Mouse (Mus musculus) left cerebral cortex, adult 18-20 months (tissue): Measurements from ENCODE around the gene C2. TPM values are rescaled to one million over a fixed set of nuclear protein-coding genes. Genes with fewer than 3 reads are reported as not detected.
"Not testable (repeated sequence)": the region's sequence is repeated elsewhere in the genome, so short reads cannot be mapped to it uniquely, and the experiment has no call there.

Experiments
- DNase-seq, 2 experiments: peaks; one replicate each; pipeline ENCODE4 v3.0.0; 2021 to 2022; ENCODE audit warnings: low spot score in 2 of 2, mixed read lengths in 1 of 2
- total RNA-seq, 2 experiments: library from RNA; stranded (reverse); gene quantifications; 2 replicates each; pipeline ENCODE4 v1.2.3; 2021

The C2 gene
- total RNA-seq, 2 experiments from 2014 or later: 2.7 to 3.4 TPM

DNA sequence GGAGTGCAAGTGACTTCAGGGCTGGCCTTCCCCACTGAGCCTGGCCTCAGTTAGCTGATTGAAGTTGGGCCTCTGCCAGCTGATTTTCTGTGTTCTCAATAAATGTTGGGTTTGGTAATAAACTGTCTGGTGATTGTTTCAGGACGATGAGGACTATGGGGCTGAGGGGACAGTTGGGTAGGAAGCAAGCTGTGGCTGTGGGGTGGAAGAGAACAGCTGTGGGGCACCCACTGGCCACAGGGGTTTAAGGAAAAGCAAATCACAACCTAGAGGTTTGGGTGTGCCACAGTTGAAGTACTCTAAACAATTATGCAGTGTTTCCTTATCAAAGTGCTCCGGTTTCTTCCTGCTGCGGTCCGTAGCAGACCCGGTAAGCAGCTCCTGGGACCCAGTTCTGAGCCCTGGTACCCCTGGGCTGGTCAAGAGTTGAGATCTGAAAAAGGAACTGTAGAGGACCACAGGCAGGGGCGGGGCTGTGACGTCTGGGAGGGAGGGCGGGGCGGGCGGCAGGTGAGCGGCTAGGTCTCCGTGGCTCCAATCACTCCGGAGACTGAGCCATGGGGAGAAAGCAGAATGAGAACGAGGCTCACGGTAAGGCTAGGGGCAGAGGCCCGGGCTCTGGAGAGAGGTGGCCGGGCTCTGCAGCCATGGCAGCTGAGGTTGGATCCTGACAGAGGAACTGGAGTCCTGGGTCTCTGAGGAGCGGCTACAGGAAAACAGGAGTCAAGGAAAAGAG lies 16.0 kb upstream of the C2 start, which contains the start of gene Slc44a4:
TSS of gene Slc44a4 (plus strand) at position 537 of the 736 bp plus-strand sequence.
- no peak for DNase-seq

DNA sequence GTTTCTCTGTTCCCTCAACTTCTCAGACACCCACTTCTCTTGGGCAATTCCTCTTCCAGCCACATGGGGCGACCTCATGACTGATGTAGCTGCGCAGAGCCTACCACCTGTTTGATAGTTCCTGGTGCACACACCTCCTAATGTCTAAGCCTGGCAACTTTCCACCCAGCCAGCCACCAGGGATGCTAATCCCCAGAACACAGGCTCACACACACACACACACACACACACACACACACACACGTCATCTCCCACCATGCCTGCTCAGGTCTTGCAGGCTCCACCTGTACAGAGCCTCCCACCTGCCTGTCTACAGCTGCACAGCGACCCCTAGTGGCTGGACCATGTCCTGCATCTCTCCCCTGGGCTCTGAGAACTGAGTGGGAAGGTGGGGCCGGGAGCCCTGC lies 13.9 kb upstream of the C2 start:
- DNase-seq: peak; percentile 41 to 58

DNA sequence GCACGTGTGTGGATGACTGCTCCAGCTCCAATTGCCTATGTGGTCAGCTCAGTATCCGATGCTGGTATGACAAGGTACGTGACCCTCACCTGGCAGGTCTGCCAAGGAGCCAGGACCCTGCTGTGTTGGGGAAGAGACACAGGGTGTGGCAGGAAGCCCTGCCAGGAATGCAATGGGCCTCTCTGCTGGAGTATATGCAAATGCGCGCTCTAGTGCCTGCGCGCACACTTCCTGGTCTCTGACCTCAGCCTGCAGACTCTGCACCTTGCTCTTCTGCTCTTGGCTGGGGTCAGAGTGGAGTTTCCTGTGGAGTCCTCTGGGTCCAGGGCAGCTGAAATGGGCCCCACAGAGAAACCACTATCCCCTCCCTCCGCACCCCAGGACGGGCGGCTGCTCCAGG lies 12.9 kb upstream of the C2 start:
- no peak for DNase-seq

DNA sequence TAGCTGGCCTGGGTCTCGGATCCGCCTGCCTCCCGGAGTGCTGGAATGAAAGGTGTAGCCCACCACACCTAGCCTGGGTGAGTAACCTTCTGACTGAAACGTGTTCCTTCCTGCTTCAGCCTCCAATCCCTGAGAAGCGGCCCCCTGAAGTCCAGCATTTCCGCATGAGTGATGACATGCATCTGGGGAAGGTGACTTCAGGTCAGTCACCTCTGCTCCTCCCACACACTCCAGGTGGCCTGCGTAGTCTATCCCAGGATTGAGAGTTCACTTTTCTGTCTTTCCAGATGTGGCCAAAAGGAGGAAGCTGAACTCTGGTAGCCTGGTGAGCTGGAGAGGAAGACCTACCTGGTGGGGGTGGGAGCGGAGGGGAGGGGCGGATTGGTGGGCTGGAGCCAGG lies 4.8 kb upstream of the C2 start:
- DNase-seq: no peak

DNA sequence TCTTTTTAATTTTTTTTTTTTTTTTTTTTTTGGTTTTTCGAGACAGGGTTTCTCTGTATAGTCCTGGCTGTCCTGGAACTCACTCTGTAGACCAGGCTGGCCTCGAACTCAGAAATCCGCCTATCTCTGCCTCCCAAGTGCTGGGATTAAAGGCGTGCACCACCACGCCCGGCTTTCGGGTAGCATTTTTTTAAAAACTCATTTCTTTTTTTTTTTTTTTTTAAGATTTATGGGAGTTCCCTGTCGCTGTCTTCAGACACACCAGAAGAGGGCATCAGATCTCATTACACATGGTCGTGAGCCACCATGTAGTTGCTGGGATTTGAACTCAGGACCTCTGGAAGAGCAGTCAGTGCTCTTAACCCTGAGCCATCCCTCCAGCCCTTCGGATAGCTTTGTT lies 3.9 kb upstream of the C2 start:
- DNase-seq: not testable (repeated sequence)

DNA sequence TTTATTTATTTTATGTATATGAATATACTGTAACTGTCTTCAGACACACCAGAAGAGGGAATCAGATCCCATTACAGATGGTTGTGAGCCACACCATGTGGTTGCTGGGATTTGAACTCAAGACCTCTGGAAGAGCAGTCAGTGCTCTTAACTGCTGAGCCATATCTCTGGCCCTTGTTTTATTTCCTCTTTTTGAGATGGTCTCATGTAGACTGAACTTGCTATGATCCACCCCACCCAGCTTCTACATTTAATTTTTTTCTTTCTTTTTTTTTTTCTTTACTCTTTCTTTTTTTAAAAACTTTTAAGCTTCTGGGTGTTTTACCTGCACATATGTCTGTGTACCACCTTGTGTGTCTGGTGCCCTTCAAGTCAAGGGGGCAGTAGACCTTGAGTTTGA lies 2.8 kb upstream of the C2 start:
- not testable (repeated sequence) for DNase-seq

DNA sequence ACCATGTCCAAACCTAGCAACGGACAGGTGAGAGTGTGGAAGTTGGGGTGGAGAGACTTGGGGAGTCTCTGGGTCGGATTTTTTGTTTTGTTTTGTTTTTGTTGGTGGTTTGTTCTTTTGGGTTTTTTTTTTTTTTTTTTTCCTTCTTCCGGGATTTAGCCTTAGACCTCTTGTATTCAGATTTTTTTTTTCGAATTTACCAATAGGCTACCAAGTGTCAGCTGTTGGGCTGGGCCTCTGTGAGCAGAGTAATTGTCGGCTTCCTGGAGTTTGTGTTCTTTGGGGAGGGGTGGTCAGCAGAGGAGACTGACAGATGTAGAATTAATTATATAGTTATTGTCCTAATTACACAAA lies 1.8 kb upstream of the C2 start:
- DNase-seq: no peak

DNA sequence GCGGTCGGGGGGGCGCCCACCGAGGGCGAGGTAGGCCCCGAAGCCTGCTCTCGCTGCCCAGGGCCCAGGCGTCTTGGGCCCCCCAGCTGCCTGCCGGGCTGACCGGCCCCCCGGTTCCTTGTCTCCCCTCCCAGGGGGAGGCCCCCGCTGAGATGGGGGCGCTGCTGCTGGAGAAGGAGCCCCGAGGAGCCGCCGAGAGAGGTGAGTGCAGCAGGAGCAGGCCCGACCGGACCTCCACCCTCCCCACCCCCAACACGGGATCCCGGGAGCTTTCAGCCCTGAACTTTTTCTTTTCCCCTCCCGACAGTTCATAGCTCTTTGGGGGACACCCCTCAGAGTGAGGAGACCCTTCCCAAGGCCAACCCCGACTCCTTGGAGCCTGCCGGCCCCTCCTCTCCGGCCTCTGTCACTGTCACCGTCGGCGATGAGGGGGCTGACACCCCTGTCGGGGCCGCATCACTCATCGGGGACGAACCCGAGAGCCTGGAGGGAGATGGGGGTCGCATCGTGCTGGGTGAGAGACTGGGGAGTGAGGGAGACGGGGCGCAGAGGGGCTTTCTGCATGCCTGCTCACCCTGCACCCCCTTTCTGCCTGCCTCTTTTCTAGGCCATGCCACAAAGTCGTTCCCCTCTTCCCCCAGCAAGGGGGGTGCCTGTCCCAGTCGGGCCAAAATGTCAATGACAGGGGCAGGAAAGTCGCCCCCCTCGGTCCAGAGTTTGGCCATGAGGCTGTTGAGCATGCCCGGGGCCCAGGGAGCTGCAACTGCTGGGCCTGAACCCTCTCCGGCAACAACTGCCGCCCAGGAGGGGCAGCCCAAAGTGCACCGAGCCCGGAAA lies 1.2 kb upstream of the C2 start:
- peak; percentile 20 to 39 for DNase-seq

DNA sequence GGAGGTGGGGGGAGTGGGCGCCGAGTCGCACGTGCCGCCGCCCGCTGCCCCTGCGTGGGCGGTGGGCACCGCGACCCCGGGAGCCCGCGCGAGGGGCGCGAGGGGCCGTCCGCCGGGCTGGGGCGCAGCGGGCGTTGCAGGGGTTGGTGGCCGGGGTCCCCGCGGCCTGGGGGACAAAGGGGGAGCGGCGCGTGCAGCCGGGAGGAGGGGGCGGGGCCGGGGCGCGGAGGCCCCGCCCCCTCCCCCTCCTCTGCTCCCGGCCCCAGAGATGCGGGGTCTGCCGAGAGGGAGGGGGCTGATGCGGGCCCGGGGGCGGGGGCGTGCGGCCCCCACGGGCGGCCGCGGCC lies 614 bp upstream of the C2 start:
- no peak for DNase-seq

DNA sequence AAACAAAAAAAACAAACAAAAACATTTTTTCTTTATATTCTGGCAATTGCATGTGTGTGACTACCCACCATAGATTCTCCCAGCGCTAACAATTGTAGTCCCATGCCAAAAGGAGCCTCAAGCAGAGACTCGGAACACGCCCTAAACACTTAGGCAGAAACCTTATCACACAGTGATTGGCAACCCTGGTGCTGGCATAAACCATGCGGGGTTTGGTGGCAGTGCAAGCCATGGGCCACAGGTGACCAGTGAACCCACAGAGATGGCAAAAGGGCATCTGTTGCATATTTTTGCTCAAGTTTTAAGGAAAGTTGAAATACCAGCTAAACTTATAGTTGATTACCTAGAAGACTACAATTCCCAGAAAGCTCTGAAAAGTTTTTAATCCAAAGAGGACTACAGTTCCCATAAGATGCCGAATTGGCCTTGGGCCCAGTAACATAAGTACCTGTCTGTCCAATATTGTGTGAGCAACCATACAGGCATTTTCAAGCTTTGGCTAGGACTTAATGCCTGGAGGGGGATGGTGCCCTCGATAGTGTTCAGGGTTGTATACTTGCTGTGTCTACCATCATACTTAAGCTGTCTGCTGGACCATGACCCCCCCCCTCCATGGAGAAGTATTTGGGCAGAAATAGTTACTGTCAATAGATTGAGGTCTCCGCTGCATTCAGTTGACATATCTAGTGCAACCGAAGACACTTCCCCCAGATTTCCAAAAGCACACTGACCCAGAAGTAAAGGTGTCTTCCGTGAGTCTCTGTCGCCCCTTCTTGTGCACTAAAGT lies 499 bp downstream of the C2 start:
- peak; percentile 37 to 50 for DNase-seq

DNA sequence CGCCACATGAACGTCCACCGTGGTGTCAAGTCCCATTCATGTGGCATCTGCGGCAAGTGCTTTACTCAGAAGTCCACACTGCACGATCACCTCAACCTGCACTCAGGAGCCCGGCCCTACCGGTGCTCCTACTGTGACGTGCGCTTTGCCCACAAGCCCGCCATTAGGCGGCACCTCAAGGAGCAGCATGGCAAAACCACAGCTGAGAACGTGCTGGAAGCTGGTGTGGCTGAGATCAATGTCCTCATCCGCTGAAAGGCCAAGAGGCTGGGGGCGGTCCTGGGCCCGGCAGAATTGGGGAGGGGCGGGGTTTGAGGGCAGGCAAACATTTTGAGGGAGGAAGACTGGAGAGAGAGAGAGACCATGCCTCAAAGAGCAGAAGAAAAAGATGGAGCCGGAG lies 1.7 kb downstream of the C2 start:
- no peak for DNase-seq

DNA sequence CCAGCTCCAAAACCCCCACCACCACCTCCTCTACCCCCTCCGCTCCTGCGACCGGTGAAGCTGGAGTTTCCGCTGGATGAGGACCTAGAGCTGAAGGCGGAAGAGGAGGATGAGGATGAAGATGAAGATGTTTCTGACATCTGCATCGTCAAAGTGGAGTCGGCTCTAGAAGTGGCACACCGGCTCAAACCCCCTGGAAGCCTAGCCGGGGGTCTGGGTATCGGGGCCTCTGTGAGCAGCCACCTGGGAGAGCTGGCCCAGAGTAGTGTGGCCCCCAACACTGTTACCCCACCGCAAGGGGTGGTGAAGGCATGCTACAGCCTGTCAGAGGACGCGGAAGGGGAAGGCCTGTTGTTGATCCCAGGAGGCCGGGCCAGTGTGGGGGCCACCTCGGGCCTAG lies 2.3 kb downstream of the C2 start:
- DNase-seq: no peak

DNA sequence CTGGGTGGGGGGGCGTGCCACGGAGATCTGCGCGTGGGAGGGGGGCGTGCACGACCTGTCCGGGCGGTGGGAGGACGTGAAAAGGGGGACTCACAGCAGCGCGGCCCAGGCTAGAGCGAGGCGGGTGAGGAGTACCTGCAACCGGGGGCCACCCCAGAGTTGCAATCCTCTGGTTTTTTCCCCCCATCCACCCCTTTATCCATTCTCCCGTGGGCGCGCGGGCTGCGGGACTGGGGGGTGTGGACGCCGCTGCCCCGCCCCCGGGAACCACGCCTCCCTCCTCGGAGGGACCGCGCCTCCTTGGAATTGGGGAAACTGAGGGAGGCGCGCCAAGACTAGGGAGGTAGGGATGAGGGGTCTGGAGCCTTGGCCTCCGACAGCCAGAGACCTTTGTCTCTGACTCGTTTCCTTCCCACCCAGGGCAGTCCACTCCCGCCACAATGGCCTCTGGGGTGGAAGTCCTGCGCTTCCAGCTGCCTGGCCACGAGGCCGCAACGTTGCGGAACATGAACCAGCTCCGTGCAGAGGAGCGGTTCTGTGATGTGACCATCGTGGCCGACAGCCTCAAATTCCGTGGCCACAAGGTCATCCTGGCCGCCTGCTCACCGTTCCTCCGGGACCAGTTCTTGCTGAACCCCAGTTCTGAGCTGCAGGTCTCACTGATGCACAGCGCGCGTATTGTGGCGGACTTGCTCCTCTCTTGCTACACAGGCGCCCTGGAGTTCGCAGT lies 3.1 kb downstream of the C2 start:
- DNase-seq: peak; percentile 42 to 47

DNA sequence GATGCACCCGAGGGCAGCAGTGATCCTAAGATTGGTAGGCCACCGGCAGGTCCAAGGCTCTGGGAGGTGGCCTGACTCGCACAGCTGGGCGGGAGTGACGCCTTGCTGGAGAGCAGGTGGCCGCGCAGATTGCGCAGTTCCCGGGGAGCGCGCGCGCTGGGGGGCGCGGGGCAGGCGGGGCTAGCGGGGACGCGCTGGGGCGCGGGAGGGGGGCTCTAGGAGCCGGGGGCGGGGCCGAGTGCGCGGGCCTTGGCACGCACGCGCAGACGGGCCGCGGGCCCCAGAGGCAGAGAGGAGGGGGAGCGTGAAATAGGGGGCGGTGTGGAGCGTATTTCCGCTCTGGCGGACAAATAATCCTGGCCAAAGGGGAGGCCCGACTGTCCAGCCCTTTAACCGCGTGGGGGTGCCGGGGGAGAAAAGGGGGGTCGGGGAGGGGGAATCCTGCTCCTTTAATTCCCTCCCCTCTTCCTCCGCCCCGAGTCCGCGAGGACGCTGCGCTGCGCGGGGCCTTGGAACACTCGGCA lies 3.9 kb downstream of the C2 start:
- DNase-seq: peak; percentile 89 to 93

DNA sequence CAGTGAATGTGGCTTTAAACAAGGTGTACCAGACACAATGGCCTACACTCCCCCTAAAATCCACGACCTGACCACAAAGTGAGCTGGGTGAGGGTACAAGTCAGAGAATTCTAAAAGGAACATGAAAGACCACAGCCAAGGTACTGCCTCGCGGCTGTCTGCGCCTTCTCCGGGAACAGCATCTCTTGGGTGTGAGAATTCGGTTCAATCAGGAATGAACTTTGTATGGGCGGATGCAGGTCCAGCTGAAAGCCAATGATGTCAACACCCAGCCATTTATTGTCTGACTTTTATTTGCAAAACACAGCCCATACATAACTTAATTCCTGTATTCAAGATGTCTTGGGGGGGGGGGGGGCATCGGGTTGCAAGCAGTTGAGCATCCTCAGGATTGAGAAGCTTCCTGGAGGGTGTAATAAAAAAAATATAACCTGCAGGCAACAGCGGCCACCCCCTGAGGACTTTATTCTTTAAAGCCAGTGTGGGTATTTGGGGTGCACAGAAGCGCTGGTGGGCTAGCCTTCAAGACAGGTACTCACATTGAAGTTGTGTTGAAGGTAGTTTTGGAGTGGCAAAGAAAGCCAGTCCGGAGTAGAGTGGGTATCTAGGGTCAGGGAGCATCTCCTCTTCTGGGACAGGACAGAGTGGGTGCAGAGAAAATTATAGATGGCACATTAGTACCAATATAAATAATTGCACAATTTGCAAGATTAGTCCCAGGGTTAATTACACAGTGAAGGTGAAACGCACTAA lies 4.8 kb downstream of the C2 start:
- no peak for DNase-seq

DNA sequence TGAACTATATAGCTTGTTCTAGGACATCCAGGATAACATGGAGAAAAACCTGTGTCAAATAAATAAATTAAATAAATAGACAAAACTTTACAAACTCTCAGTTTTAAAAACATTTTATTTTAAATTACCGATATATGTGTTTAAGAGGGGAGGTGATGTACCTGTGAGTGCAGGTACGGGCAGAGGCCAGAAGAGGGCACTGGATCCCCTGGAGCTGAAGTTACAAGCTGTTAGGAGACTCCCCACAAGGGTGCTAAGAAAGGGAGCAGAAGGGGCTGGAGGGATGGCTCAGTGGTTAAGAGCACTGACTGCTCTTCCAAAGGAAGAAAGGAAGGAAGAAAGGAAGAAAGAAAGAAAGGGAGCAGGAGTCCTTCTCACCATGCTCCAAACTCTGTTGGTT lies 6.7 kb downstream of the C2 start:
- no peak for DNase-seq

DNA sequence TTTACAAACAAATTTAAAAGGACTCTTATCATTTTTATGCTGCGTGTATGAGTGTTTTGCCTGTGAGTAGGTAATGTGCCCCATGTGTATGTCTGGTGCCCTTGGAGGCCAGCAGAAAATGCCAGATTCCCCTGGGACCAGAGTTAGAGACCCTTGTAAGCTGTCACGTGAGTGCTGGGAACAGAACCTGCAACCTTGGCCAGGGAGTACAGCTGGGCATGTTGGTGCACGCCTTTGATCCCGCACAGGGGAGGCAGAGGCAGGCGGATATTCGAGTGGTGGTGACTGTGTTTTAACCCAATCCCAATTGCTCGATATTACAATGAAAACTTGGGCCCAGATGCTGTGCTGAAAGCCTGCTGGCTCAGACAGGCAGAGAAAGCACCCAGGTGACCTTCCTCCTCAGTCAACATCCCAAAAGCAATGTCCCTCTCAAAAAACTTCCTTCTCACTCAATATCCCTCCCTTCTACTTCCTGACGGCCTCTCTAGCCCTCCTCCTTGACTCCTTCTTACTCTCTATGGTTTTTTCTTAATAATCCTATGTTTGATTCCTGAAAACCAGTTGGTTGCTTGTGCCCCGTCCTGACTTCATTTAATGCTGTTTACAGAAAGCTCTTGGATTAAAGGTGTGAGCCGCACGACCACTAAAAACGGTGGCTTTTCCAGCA lies 7.9 kb downstream of the C2 start:
- no peak for DNase-seq

DNA sequence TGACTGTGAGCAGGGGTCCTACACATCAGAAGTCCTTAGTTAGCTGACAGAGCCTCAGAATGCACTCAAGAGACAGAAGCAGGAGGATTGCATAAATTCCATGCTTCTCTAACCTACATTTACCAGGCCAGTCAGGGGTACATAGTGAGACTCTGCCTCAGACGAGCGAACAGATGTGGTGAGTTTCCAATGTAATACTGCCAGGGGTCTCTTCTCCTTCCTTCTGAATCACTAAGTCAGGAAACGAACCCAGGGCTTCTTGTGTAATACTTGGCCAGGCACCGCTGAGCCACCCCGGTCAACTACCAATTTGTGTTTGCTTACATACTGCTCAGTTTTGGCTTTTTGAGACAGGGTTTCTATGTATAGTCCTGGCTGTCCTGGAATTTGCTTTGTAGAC lies 10.1 kb downstream of the C2 start:
- no peak for DNase-seq

DNA sequence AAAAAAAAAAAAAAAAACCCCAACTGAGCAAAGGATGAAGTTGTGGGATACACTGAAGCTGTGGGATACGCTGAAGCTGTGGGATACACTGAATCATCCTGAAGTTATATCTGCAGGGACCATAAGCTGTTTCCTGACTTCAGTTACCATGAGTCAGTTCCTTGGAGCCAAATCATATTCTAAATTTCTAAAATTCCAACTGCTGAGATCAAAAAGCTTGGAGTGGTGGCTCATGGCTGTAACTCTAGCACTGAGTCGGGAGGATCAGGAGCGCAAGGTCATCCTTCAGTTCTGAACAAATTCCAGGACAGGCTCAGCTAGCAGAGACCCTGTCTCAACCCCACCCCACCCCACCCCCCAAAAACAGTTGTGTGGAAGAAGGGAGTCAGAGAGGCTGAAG lies 12.4 kb downstream of the C2 start:
- DNase-seq: no peak

DNA sequence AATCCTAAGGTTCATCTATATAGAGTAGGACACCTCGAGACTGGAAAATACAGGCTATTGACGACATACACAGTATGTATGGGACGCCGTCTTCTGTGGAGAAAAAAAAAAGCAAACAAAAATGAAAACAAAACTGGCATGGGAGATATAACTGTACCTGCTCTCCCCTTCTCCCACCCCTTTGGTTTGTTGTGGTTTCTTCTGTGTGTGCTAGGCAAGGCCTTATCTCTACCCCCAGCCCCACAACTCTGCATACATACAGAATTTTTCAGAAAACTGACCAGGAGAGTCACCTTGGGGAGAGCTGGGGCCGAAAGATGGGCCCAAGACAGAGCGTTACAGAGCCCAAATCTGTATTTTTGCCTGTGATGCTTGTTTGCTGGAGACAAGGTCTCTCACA lies 13.4 kb downstream of the C2 start:
- DNase-seq: no peak
